Mouse (Mus musculus) forebrain, embryonic 16.5 days (tissue): ENCODE measurements at regions not wholly inside any gene's neighbourhood (a gene's known extent, or its start where the extent isn't known, plus 50 kb on each side); places are given as distances from the start of the nearest gene placed in this dataset.

Experiments used
- ATAC-seq: fragments of 200-750 bp; cut with Nextera tagmentation; 2 replicates; pipeline ENCODE4 v1.8.0; 2017; ENCODE audit warnings: mild to moderate bottlenecking, moderate library complexity
- H3K27ac ChIP-seq: fragments of 300-500 bp; sonication (generic); 2 replicates; pipeline ENCODE4 v1.5.1; 2014; ENCODE audit warnings: low read length, control low read depth
- H3K27me3 ChIP-seq: fragments of 300-500 bp; sonication (generic); replicated peaks from 2 replicates; pipeline ENCODE4 v1.6.1; 2014; ENCODE audit warnings: low read length; ENCODE audit not compliant: control insufficient read depth, insufficient read depth
- H3K36me3 ChIP-seq: fragments of 300-500 bp; sonication (generic); 2 replicates; pipeline ENCODE4 v1.6.1; 2014; ENCODE audit not compliant: control insufficient read depth, insufficient read depth
- H3K4me1 ChIP-seq: fragments of 300-500 bp; sonication (generic); replicated peaks from 2 replicates; pipeline ENCODE4 v1.6.1; 2014; ENCODE audit warnings: low read length; ENCODE audit not compliant: control insufficient read depth, insufficient read depth
- H3K4me2 ChIP-seq: fragments of 300-500 bp; sonication (generic); 2 replicates; pipeline ENCODE4 v1.6.1; 2014; ENCODE audit warnings: mild to moderate bottlenecking, low read length, control low read depth
- H3K4me3 ChIP-seq: fragments of 300-500 bp; sonication (generic); replicated peaks from 2 replicates; pipeline ENCODE4 v1.5.1; 2014; ENCODE audit warnings: mild to moderate bottlenecking, low read length, control low read depth
- H3K9ac ChIP-seq: fragments of 300-500 bp; sonication (generic); replicated peaks from 2 replicates; pipeline ENCODE4 v1.6.1; 2014; ENCODE audit warnings: low read depth, low read length, control low read depth
- H3K9me3 ChIP-seq: fragments of 300-500 bp; sonication (generic); 2 replicates; pipeline ENCODE4 v1.6.1; 2016; ENCODE audit warnings: low read length; ENCODE audit not compliant: control insufficient read depth
- WGBS: fragments of 180-500 bp; shearing (Covaris S2); extraction: QIAGEN DNeasy Blood & Tissue Kit; methylation state at CpG from one replicate; pipeline ENCODE4 v1.1.7; 2014; 5-methylcytosine and 5-hydroxymethylcytosine counted together

- H3K27ac ChIP-seq, result no peak overlapping the region
- 65% methylated on average over 8 of the region's 8 CpGs for WGBS
- H3K9me3 ChIP-seq, result no peaks in the 10 kb centered on the region
- no peak for ATAC-seq
- H3K4me1 ChIP-seq, result no peaks in the 10 kb centered on the region
- no peak overlapping the region for H3K4me2 ChIP-seq
- no peaks in the 10 kb centered on the region for H3K36me3 ChIP-seq
- no peaks in the 10 kb centered on the region for H3K27me3 ChIP-seq
- H3K9ac ChIP-seq, result no peak overlapping the region
- no peak overlapping the region for H3K4me3 ChIP-seq
Measured at GRCm38 (mm10) chr6:143502803-143503202, 335.8 kb downstream of the Etnk1 start.

- no peak overlapping the region for H3K9ac ChIP-seq
- H3K27ac ChIP-seq, result no peak overlapping the region
- no peaks in the 10 kb centered on the region for H3K9me3 ChIP-seq
- no peak overlapping the region for H3K4me3 ChIP-seq
- ATAC-seq, result no peak
- no peaks in the 10 kb centered on the region for H3K27me3 ChIP-seq
- H3K4me1 ChIP-seq, result no peaks in the 10 kb centered on the region
- 89% methylated on average over 4 of the region's 4 CpGs for WGBS
- no peak overlapping the region for H3K4me2 ChIP-seq
- H3K36me3 ChIP-seq, result no peaks in the 10 kb centered on the region
Measured at GRCm38 (mm10) chr6:143503953-143504352, 336.9 kb downstream of the Etnk1 start.

DNA sequence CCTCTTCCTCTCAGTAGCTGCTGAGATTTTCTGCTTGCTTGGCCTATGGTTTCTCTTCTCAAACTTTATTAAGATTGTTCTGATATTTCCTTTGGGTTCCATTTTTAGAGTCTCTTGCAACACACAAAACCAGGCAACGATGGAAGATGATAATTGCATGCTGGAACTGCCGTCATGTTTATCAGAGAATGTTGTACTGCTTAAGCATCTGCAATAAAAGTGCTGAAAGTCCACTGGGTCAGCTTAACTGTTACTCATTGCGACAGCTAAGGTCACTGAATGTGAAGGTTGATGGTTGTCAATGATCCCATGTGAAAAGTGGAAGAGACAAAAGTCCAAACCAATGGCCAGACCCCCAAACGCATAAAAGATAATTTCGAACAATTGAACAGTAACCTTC, 346.4 kb downstream of the Etnk1 start:
- H3K9me3 ChIP-seq, result no peaks in the 10 kb centered on the region
- no peaks in the 10 kb centered on the region for H3K4me1 ChIP-seq
- no peak overlapping the region for H3K4me3 ChIP-seq
- H3K4me2 ChIP-seq, result no peak overlapping the region
- no peaks in the 10 kb centered on the region for H3K36me3 ChIP-seq
- H3K27ac ChIP-seq, result no peak overlapping the region
- no peaks in the 10 kb centered on the region for H3K27me3 ChIP-seq
- 92% methylated on average over 5 of the region's 5 CpGs for WGBS
- ATAC-seq, result no peak
- H3K9ac ChIP-seq, result no peak overlapping the region

GRCm38 (mm10) chr6:143515137-143515536, 348.1 kb downstream of the Etnk1 start:
- Histone ChIP-seq H3K36me3 (no peaks in the 10 kb centered on the region), H3K4me1 (no peaks in the 10 kb centered on the region), H3K27me3 (no peaks in the 10 kb centered on the region), H3K4me3 (no peak overlapping the region), H3K27ac (no peak overlapping the region), H3K9me3 (no peaks in the 10 kb centered on the region), H3K9ac (no peak overlapping the region), H3K4me2 (no peak overlapping the region)
- no peak for ATAC-seq
- WGBS, result 92% methylated on average over 12 of the region's 12 CpGs

- no peak for ATAC-seq
- no peaks in the 10 kb centered on the region for H3K36me3 ChIP-seq
- H3K9me3 ChIP-seq, result no peaks in the 10 kb centered on the region
- no peak overlapping the region for H3K27ac ChIP-seq
- no peaks in the 10 kb centered on the region for H3K4me1 ChIP-seq
- no peak overlapping the region for H3K4me3 ChIP-seq
- H3K27me3 ChIP-seq, result no peaks in the 10 kb centered on the region
- WGBS, result 78% methylated on average over 1 of the region's 1 CpGs
- H3K4me2 ChIP-seq, result no peak overlapping the region
- H3K9ac ChIP-seq, result no peak overlapping the region
Measured at GRCm38 (mm10) chr6:143516746-143517145, 349.7 kb downstream of the Etnk1 start.

GRCm38 (mm10) chr6:143518476-143518875, 351.5 kb downstream of the Etnk1 start:
- H3K9ac ChIP-seq, result no peak overlapping the region
- no peak overlapping the region for H3K4me2 ChIP-seq
- H3K4me3 ChIP-seq, result no peak overlapping the region
- H3K27me3 ChIP-seq, result no peaks in the 10 kb centered on the region
- no peaks in the 10 kb centered on the region for H3K9me3 ChIP-seq
- H3K4me1 ChIP-seq, result no peaks in the 10 kb centered on the region
- no peak overlapping the region for H3K27ac ChIP-seq
- WGBS, result 90% methylated on average over 8 of the region's 8 CpGs
- no peaks in the 10 kb centered on the region for H3K36me3 ChIP-seq
- no peak for ATAC-seq

DNA sequence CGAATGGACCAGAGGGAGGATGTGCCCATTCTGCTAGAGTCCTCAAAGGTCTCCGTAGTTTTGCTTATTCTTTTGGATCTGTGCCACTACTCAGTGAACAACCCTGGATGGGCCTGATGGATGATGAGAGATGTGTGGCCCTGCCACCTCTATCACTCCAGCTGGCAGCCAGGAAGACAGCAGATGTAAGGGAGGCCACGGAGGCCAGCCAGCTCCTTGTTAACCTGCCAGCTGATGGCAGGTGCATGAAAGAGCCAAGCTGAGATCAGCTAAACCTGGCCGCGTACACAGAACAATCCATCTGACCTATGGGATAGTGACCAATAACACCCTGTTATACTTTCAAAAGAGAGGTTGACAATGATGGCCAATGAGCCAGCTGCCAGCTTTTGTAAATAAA, 352.6 kb downstream of the Etnk1 start:
- WGBS, result 67% methylated on average over 5 of the region's 5 CpGs
- no peak for ATAC-seq

GRCm38 (mm10) chr6:143525092-143525491, 358.1 kb downstream of the Etnk1 start:
- Histone ChIP-seq H3K4me2 (no peak overlapping the region), H3K36me3 (no peaks in the 10 kb centered on the region), H3K4me1 (no peaks in the 10 kb centered on the region), H3K27ac (no peak overlapping the region), H3K9me3 (no peaks in the 10 kb centered on the region), H3K9ac (no peak overlapping the region), H3K27me3 (no peaks in the 10 kb centered on the region), H3K4me3 (no peak overlapping the region)
- 91% methylated on average over 4 of the region's 4 CpGs for WGBS
- no peak for ATAC-seq

More for the DNA sequence above, 352.6 kb downstream of the Etnk1 start:
- Histone ChIP-seq H3K4me1 (no peaks in the 10 kb centered on the region), H3K27ac (no peak overlapping the region), H3K4me3 (no peak overlapping the region), H3K36me3 (no peaks in the 10 kb centered on the region), H3K27me3 (no peaks in the 10 kb centered on the region), H3K9me3 (no peaks in the 10 kb centered on the region), H3K4me2 (no peak overlapping the region), H3K9ac (no peak overlapping the region)

- Histone ChIP-seq H3K36me3 (no peaks in the 10 kb centered on the region), H3K4me1 (no peaks in the 10 kb centered on the region; the same call in 1 of the 2 replicates), H3K27ac (no peak overlapping the region), H3K9me3 (no peaks in the 10 kb centered on the region), H3K4me2 (no peak overlapping the region), H3K27me3 (no peaks in the 10 kb centered on the region), H3K4me3 (no peak overlapping the region), H3K9ac (no peak overlapping the region)
- WGBS, result 87% methylated on average over 7 of the region's 7 CpGs
- ATAC-seq, result no peak
Measured at GRCm38 (mm10) chr6:143528898-143529297, 361.9 kb downstream of the Etnk1 start.
